Mouse (Mus musculus) liver, adult 2 months (tissue): ENCODE measurements around the gene Mrap.

Source experiments
- CTCF ChIP-seq: fragments of 200-500 bp; IDR thresholded peaks from 2 replicates; pipeline ENCODE4 v1.5.1; 2011; ENCODE audit warnings: low read depth, low read length, control low read depth
- POLR2A ChIP-seq: fragments of 200-500 bp; IDR thresholded peaks from 2 replicates; pipeline ENCODE4 v1.6.1; 2011; ENCODE audit warnings: low read length, control low read depth; ENCODE audit not compliant: insufficient read depth; ENCODE audit errors: extremely low read depth

DNA sequence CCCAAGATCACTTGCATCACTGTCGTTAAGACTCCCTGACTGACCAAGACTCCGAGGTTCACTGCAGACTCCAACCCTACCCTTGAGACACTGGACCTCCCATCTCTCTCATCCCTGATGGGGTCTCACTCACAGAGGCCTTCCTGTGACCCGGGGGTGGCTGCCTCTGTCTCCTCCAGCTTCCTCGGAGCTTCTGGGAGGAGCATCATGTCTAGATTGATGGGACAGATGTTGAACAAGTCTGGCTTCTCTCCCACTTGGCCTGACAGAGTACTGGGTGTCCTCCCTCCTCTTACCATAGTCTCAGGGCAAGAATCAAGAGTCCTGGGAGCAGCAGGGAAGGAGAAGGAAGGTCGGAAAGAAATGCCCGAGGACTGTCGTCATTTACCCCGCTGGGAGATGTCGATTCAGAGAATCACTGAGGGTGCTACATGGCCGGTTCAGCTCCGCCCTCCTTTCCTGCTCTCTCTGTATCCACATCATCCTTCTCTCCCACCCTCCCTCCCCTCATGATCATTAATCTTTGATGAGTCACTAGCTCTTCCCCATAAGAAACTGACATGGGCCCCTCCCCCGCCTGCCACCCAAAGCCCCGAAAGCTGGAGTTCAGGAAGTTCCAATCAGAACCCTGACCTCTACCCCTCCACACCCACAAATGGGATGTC, 33.7 kb upstream of the Mrap start:
- no peak for TF ChIP-seq CTCF
- TF ChIP-seq POLR2A = no peak
